Mouse (Mus musculus) lung, postnatal 14 days (tissue): ENCODE measurements around the gene Ggps1.
"Not testable (repeated sequence)": the region's sequence is repeated elsewhere in the genome, so short reads cannot be mapped to it uniquely, and the experiment has no call there.

ENCODE experiments used
- DNase-seq: peaks from one replicate; pipeline ENCODE4 v3.0.0; 2021

Gene Ggps1

DNA sequence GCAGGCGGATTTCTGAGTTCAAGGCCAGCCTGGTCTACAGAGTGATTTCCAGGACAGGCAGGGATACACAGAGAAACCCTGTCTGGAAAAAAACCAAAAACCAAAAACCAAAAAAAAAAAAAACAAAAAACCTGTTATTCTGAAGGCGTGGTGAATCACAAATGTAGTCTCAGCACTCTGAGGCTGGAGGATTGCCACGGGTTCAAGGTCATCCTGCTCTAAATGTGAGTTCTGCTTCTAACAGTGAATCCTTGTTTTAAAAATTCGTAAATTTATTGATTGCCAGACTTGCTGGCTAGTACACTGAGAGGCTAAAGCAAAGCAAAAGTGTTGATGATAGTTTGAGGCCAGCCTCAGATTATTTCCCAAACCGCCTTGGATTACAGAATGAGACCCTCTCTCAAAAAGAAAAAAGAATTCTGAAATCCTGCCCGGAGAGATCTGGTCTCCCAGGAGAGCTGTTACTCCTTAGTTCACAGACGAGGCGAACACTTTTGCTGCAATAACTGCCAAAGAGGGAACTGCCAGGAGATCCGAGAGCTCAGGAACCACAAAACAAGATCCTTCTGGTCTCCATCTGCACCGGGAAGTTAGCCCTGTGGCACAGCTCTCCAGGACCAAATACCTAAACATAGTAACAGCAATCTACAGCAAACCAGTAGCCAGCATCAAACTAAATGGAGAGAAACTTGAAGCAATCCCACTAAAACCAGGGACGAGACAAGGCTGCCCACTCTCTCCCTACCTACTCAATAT is 27.2 kb downstream of the Ggps1 start:
- DNase-seq: no peak

DNA sequence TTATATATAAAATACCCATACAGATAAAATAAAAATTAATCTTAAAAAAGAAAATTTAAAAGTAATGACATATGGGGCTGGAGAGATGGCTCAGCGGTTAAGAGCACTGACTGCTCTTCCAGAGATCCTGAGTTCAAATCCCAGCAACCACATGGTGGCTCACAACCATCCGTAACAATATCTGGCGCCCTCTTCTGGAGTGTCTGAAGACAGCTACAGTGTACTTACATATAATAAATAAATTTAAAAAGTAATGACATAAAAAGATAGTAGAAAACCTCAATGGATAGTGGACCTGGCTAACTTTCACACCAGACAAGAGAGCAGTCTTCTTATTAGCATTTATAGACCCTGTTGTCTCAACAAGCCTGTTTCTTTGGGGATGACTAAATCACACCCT is 27.9 kb downstream of the Ggps1 start:
- DNase-seq: not testable (repeated sequence)

DNA sequence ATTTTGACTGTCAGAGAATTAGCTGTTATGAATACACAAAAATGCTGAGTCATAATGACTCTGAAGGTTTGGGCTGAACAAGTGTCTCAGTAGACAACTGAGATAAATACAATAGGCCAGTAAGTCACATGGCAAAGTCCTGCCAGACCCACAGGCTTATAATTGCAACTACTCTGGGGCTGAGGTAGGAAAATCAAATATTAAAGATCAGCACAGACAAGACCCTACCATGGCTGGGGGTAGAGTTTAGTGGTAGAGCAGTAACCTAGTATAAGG is 29.3 kb downstream of the Ggps1 start:
- DNase-seq: no peak

DNA sequence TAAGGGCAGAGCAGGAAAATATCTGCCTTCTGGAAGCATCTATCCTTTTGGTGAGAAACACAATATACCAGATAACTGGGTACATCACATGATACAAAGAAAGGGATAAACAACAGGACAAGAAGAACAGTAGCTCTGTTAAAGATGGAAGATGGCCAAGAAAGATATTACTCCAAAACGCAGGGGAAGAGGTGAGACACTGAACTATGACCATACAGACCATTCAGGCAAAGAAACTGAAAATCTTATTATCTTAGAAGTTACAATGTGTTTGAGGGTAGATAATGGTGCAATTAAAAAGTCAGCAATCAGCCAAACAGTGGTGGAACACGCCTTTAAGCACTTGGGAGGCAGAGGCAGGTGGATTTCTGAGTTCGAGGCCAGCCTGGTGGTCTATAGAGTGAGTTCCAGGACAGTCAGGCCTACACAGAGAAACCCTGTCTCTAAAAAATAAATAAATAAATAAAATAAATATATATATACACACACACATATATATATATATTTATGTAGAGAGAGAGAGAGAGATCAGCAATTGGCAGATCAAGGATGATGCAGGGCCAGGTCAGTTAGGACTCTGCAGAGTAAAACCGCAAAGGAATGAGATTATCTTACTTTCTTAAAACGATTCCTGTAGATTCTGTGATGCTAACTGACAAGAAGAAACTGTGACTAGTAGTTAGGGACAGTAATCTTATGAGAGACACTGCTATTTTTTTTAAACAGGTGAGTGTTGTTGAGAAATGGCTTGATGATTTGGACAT is 29.8 kb downstream of the Ggps1 start:
- DNase-seq: no peak

DNA sequence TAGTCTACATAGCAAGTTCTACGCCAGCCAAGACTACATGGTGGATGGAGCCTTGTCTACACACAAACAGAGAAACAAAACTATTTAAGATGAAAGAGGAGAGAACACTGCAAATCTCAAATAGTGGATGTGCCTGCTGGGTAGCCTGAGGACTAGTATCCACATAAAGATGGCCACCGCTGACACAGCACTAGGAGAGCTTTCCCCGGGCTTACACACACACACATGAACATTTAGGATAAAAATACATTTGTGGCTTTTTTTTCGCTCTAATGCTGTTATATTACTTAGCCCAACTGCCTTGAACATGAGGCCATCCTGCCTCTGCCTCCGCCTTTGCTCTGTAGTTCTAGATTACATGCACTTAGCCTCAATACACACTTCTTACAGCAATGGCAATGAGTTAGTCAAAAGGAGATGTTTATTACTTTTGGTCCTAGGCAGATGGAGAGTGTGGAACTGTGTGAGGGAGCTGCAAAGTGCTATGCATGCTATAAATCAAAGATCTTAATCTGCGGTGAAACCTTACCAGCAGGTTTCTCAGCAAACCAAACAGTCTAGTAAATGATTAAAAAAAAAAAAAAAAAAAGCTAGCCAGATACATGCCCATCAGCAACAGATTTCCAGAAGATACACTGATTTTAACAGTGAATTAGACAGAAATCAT is 37.0 kb downstream of the Ggps1 start:
- no peak for DNase-seq

DNA sequence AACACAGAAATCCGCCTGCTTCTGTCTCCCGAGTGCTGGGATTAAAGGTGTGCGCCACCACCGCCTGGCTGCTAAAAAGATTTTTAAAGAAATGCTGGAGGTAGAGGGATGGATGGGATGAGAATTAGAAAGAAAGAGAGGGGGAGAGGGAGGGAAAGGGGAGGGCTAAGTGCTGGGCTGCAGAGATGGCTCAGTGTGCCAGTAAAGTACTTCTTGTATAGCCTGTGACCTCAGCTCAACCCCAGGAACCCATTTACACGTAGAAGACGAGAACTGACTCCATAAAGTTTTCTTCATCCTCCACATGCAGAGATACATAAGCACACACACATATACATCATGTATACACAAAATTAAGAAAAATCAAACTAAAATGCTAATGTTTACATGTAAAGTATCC is 37.7 kb downstream of the Ggps1 start:
- no peak for DNase-seq

DNA sequence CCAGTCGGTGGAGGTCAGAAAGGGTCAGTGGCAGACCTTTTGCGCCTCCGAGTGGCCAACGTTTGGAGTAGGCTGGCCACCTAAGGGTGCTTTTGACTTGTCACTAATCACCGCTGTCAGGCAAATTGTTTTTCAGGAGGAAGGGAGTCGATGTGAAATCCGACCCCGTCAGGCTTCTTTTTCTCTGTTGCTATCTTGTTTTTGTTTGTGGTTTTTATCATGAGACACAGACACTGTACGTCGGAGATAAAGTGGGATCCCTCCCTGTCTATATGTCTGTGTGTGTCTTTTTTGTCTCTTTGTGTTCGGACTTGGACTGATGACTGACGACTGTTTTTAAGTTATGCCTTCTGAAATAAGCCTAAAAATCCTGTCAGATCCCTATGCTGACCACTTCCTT is 41.9 kb downstream of the Ggps1 start:
- not testable (repeated sequence) for DNase-seq

DNA sequence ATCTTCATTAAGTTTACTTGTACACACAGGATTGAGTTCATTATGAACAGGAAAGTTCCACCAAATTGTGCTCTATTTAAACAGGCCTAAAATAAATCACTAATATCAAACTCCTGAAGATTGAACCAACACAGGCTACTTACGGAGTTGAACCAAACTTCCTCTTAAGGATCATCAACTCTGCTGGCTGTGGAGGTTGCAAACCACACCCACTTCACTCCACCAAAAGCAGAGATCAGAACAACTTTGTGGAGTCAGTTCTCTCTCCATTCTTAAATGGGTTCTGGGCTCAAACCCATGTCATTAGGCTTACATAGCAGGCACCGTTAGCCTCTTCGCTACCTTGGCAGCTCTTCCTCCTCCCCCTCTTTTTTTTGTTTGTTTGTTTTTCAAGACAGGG is 44.4 kb downstream of the Ggps1 start:
- no peak for DNase-seq

DNA sequence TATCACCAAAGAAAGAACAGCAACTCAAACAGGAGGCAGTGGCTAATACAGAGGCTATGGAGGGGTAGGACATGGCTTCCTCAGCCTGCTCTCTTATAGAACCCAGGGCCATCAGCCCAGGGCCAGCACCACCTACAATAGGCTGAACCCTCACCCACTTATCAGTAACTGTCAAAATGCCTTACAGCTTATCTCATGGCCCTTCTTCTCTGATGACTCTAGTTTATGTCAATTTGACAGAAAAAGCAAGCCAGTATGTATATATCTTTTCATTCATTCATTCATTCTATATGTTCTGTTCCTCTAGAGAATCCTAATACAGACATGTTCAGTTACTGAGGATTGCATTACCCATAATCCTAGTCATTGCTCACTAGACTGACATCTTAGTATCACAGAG is 45.0 kb downstream of the Ggps1 start:
- DNase-seq: no peak

DNA sequence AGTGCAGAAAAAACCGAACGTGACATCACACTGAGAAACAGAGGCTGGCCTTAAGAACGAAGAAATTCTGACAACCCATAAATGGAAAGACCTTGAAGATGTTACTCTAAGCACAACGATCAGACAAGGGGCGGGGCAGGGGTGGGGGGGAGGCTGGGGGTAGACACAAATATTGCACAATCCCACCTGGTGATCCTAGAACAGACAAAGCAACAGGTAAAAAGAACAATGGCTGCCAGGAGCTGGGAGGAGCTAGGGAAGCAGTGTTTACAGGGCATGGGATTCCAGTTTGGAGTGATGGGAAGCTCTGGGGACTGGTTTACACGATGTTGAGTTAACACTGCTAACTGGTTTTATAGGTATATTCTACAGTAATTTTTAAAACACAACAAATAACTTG is 47.7 kb downstream of the Ggps1 start:
- DNase-seq: no peak

DNA sequence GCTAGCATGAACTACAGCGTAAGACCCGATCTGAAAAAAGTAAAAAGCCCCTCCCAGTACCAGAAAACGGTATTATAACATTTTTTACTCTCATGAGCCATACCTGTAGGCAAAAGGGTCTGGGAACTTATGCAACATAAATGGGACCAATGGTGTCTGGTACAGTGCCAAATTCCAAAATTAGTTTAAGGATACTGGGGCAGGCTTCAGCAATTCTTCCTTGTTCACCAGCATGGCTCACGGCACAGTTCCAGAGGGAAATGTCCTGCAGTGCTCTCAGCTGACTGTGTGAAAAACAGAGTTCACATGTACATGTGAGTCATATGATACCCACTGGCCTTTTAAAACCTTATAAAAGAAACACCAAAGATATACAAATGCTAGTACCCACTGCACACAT is 48.7 kb downstream of the Ggps1 start:
- no peak for DNase-seq

DNA sequence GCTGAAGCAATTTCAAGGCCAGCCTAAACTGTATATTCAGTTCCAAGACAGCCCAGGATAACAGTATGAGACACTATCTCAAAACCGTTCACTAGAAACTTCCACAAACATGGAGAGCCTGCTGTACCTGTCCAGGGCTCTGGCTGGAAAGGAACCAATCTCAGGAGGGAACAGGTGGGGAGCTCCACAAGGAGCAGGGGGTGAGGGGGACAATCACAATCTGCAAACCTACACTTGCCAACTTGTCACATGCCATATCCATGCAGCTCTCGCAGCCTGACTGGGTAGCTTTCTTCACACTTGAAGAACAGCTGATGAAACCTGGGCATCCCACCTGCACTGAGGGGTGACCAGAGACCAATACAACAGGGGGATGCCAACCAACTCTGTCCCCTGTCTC is 49.3 kb downstream of the Ggps1 start:
- no peak for DNase-seq

DNA sequence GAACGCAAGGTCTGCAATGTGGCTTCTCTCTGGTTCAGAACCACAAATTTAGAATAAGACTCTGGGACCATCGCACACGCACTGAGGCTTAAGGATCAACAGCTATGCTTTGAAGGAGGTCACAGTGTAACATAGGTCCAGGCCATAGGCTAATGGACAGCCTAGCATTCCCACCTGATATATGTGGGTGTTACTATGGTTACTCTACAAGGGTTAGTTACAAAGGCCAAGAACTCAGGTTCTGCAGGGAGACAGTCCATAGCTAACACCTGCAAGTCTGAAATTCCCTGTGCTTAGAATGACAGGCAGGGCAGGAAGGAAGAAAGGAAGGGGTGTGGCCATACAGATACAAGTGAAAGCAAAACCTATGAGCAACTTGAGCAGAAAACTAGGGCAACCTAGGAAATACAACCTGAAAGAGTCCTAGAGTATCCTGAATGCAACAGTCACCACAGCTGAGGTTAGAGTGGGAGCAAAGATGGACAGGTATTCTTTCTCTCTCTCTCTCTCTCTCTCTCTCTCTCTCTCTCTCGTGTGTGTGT is 51.8 kb downstream of the Ggps1 start:
- no peak for DNase-seq

DNA sequence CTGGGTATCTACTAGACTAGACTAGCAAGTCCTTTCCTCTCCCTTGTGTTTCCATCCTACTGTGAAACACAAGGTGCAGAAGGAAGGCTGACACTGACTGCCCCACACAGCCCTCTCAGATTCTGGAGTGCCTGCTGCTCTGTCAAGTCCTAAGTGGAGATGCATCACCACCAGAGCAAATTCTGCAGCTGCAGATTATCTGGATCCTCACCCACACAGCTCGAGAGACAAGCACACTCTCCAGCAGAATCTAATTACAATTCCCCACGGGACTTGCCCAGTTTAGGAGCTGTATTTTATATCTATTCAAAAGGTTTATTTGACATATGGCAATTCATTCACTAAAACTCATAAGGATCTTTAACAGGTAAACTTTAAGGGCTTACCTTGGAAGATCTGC is 57.2 kb downstream of the Ggps1 start:
- DNase-seq: no peak

DNA sequence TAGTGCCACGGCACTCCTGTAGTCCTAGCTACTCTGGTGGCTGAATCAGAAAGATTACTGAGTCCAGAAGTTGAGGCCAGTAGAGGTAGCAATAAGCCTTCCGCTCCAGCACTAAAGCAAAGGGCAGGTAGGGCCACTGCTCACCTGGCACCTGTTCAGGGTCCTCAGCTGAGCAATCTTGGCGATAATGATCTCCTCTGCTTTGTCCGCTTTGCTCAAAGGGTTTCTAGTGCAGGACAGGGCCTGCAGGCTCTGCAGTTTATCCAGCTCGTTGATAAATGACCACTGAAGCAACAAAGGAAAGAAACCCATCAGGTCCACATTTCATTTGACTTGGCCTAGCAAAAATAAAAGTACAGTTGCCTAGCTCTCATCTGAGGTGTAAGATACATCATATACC is 58.3 kb downstream of the Ggps1 start:
- no peak for DNase-seq

DNA sequence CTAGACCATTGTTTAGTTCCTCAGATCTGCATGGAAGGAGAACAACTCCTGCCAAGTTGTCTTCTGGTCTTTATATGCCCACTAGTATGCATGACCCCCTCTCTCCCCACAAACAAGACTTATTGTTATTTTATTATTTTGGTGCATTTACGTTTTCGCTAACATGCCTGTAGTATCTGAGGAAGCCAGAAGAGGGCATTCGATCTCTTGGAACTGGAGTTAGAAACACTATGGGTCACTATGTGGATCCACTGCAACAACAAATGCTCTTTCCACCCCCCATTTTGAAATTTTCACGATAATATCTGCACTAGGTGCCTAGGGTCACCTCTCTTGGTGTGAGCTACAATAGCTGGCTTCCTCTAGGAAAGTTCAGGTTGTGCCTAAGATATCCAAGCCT is 59.2 kb downstream of the Ggps1 start:
- no peak for DNase-seq

DNA sequence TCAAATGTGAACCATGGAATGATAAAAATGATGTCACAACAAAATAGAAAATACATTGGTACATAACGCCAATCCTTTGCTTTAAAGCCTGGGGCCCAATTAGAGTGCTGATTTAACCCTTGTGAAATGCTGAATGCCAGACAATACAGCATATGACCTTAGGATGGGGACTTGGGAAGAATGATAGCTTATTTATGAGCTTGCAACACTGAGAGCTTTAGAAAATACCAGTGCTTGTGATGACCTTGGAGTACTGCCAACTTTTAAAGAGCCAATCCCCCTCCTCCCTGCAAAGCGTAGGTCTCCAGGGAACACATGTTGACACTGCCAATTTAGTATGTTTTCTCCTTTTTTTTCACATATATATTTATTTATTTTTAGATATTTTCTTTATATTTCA is 60.6 kb downstream of the Ggps1 start:
- no peak for DNase-seq
